Mouse (Mus musculus): ENCODE results near the gene Cntnap2. TPM values are rescaled to one million over a fixed set of nuclear protein-coding genes. Genes with fewer than 3 reads are reported as not detected.

The Cntnap2 gene
- total and polyA plus RNA-seq, 3 experiments: 0.30 to 0.79 (median 0.44) TPM

- Histone ChIP-seq H3K4me1 (ENCODE audit: control insufficient read depth in 1 of 2, insufficient read depth in 2 of 2) (no peaks in the 10 kb centered on the region), H3K79me2 (replicated peaks; ENCODE audit: control insufficient read depth, extremely low read depth, insufficient read depth, poor library complexity, severe bottlenecking) (no peaks in the 10 kb centered on the region), H3K4me2 (ENCODE audit: insufficient read depth, low read depth, poor library complexity, severe bottlenecking) (no peak overlapping the region), H3K27ac (ENCODE audit: insufficient read depth, low read depth) (no peak overlapping the region), H3K27me3 (replicated peaks) (no peaks in the 10 kb centered on the region), H3K36me3 (replicated peaks in 1 of 2; ENCODE audit: control insufficient read depth in 1 of 2, insufficient read depth in 1 of 2, low read length in 1 of 2) (no peaks in the 10 kb centered on the region), H3K9ac (ENCODE audit: insufficient read depth, low read depth) (no peak overlapping the region), H3K9me3 (replicated peaks; ENCODE audit: low read length) (peaks cover 16% of the 10 kb centered on the region), H3K4me3 (replicated peaks in 1 of 3; ENCODE audit: low read depth in 2 of 3, low read length in 2 of 3, poor library complexity in 1 of 3) (no peak overlapping the region)
- TF ChIP-seq ETS1 (conservative IDR thresholded peaks at IDR 0.05; ENCODE audit: low read depth, low read length): no peak
- in situ Hi-C loops (cut with MboI; ENCODE audit: low pct_ligation_motif_present, low pct_unique_long_range_greater_than_20kb, low sequenced_read_pairs): no loop called here
- dilution Hi-C loops (cut with MboI; ENCODE audit: extremely low pct_ligation_motif_present, extremely low pct_unique_long_range_greater_than_20kb, low sequenced_read_pairs): no loop called here
- no peak for DNase-seq (ENCODE audit: extremely low read depth)
Measured at GRCm38 (mm10) chr6:45317455-45317854, 258.3 kb downstream of the Cntnap2 start.

GRCm38 (mm10) chr6:45323505-45323904, 264.3 kb downstream of the Cntnap2 start:
- in situ Hi-C loops (cut with MboI; ENCODE audit: low pct_ligation_motif_present, low pct_unique_long_range_greater_than_20kb, low sequenced_read_pairs): no loop called here
- dilution Hi-C loops (cut with MboI; ENCODE audit: extremely low pct_ligation_motif_present, extremely low pct_unique_long_range_greater_than_20kb, low sequenced_read_pairs): no loop called here
- Histone ChIP-seq H3K9me3 (replicated peaks; ENCODE audit: low read length) (peaks cover 19% of the 10 kb centered on the region), H3K4me2 (ENCODE audit: insufficient read depth, low read depth, poor library complexity, severe bottlenecking) (no peak overlapping the region), H3K4me1 (ENCODE audit: control insufficient read depth in 1 of 2, insufficient read depth in 2 of 2) (no peaks in the 10 kb centered on the region), H3K27ac (ENCODE audit: insufficient read depth, low read depth) (no peak overlapping the region), H3K4me3 (replicated peaks in 1 of 3; ENCODE audit: low read depth in 2 of 3, low read length in 2 of 3, poor library complexity in 1 of 3) (no peak overlapping the region), H3K9ac (ENCODE audit: insufficient read depth, low read depth) (no peak overlapping the region), H3K27me3 (replicated peaks) (no peaks in the 10 kb centered on the region), H3K79me2 (replicated peaks; ENCODE audit: control insufficient read depth, extremely low read depth, insufficient read depth, poor library complexity, severe bottlenecking) (no peaks in the 10 kb centered on the region), H3K36me3 (replicated peaks in 1 of 2; ENCODE audit: control insufficient read depth in 1 of 2, insufficient read depth in 1 of 2, low read length in 1 of 2) (no peaks in the 10 kb centered on the region)
- no peak for TF ChIP-seq ZKSCAN1 (IDR thresholded peaks at IDR 0.05; ENCODE audit: borderline replicate concordance, low read depth, low read length)
- no peak for TF ChIP-seq RCOR1 (conservative IDR thresholded peaks at IDR 0.05; ENCODE audit: low read depth, low read length)
- TF ChIP-seq TBP (conservative IDR thresholded peaks at IDR 0.05; ENCODE audit: low read depth, low read length): no peak
- TF ChIP-seq MAX (IDR thresholded peaks at IDR 0.05; ENCODE audit: low read length): no peak
- no peak for TF ChIP-seq MYC (IDR thresholded peaks at IDR 0.05; ENCODE audit: low read depth, low read length)
- TF ChIP-seq PAX5 (IDR thresholded peaks at IDR 0.05; ENCODE audit: low read length): no peak
- no peak for TF ChIP-seq NELFE (IDR thresholded peaks at IDR 0.05; ENCODE audit: low read depth, low read length)
- TF ChIP-seq CTCF (conservative IDR thresholded peaks at IDR 0.05 in 1 of 2, IDR thresholded peaks at IDR 0.05 in 1 of 2; ENCODE audit: low read depth in 2 of 2, low read length in 2 of 2): peak in 1 of 2 experiments; percentile 43; a peak in 2 of 4 replicates
- TF ChIP-seq ZNF384 (IDR thresholded peaks at IDR 0.05; ENCODE audit: low read depth, low read length): no peak
- no peak for TF ChIP-seq JUN (IDR thresholded peaks at IDR 0.05; ENCODE audit: insufficient read depth, low read depth, low read length)
- TF ChIP-seq GABPA (IDR thresholded peaks at IDR 0.05; ENCODE audit: insufficient replicate concordance, low read depth, low read length): no peak
- no peak for TF ChIP-seq JUND (conservative IDR thresholded peaks at IDR 0.05; ENCODE audit: low read depth, low read length)
- no peak for TF ChIP-seq HCFC1 (IDR thresholded peaks at IDR 0.05; ENCODE audit: low read depth, low read length)
- TF ChIP-seq MAFK (IDR thresholded peaks at IDR 0.05; ENCODE audit: insufficient replicate concordance, low read length): no peak
- TF ChIP-seq CHD2 (IDR thresholded peaks at IDR 0.05; ENCODE audit: low read length): no peak
- no peak for TF ChIP-seq CHD1 (IDR thresholded peaks at IDR 0.05; ENCODE audit: low read depth, low read length)
- TF ChIP-seq EP300 (IDR thresholded peaks at IDR 0.05; ENCODE audit: low read length): no peak
- peak; percentile 20 for TF ChIP-seq SMC3 (IDR thresholded peaks at IDR 0.05; ENCODE audit: low read depth, low read length)
- TF ChIP-seq RAD21 (IDR thresholded peaks at IDR 0.05; ENCODE audit: low read depth, low read length): peak; percentile 15
- TF ChIP-seq NRF1 (IDR thresholded peaks at IDR 0.05; ENCODE audit: low read depth, low read length): no peak
- no peak for DNase-seq (ENCODE audit: extremely low read depth)
